Mouse (Mus musculus) C2C12 (cell line): ENCODE results near the gene Psg19. TPM values are rescaled to one million over a fixed set of nuclear protein-coding genes. Genes with fewer than 3 reads are reported as not detected.
"Not testable (repeated sequence)": the region's sequence is repeated elsewhere in the genome, so short reads cannot be mapped to it uniquely, and the experiment has no call there.

Experiments
- H3K27me3 ChIP-seq: one replicate; pipeline ENCODE4 v1.6.1; 2011; ENCODE audit not compliant: control insufficient read depth, insufficient read depth, insufficient read length
- H3K36me3 ChIP-seq: one replicate; pipeline ENCODE4 v1.6.1; 2011; ENCODE audit not compliant: control insufficient read depth, insufficient read depth
- H3K4me3 ChIP-seq: one replicate; pipeline ENCODE4 v1.5.1; 2011; ENCODE audit warnings: mild to moderate bottlenecking, control low read depth; ENCODE audit not compliant: poor library complexity, insufficient read depth, severe bottlenecking
- H3K79me2 ChIP-seq: one replicate; pipeline ENCODE4 v1.6.1; 2011; ENCODE audit not compliant: control insufficient read depth, insufficient read depth
- H3K79me3 ChIP-seq: one replicate; pipeline ENCODE4 v1.6.1; 2011; ENCODE audit warnings: low read depth, control low read depth
- H3ac ChIP-seq: one replicate; pipeline ENCODE3; 2011; ENCODE audit warnings: low read depth; ENCODE audit not compliant: control insufficient read depth, insufficient read length
- CEBPB ChIP-seq: IDR thresholded peaks from one replicate; pipeline ENCODE4 v1.6.1; 2011; ENCODE audit warnings: low read depth, mild to moderate bottlenecking, control low read depth, moderate library complexity
- CTCF ChIP-seq: IDR thresholded peaks from one replicate; pipeline ENCODE4 v1.5.1; 2011; ENCODE audit not compliant: control insufficient read depth, insufficient read depth, insufficient read length
- FOSL1 ChIP-seq: IDR thresholded peaks from one replicate; pipeline ENCODE4 v1.8.0; 2011; ENCODE audit warnings: mild to moderate bottlenecking, low read length; ENCODE audit not compliant: poor library complexity, insufficient read depth, severe bottlenecking
- MAX ChIP-seq: IDR thresholded peaks from one replicate; pipeline ENCODE4 v1.6.1; 2011; ENCODE audit warnings: mild to moderate bottlenecking, control low read depth
- MYOD1 ChIP-seq: IDR thresholded peaks from one replicate; pipeline ENCODE4 v1.6.1; 2011; ENCODE audit warnings: low read depth; ENCODE audit not compliant: control insufficient read depth, insufficient read length
- MYOG ChIP-seq: IDR thresholded peaks from one replicate; pipeline ENCODE4 v1.6.1; 2011; ENCODE audit not compliant: control insufficient read depth, insufficient read length; ENCODE audit errors: extremely low read depth
- USF1 ChIP-seq: IDR thresholded peaks from one replicate; pipeline ENCODE4 v1.6.1; 2011; ENCODE audit warnings: low read depth, mild to moderate bottlenecking, control low read depth, moderate library complexity
- polyA plus RNA-seq: library from polyadenylated mRNA; unstranded; fragments of >200 nt; fragmentation: generic; extraction: Trizol; gene quantifications from one replicate; pipeline ENCODE4 v1.2.1, GENCODE M21; 2012; ENCODE audit warnings: missing spikeins

The Psg19 gene
- polyA plus RNA-seq, 1 experiment: not detected

- TF ChIP-seq MYOG (no peak), MAX (no peak), MYOD1 (no peak), FOSL1 (no peak), CEBPB (no peak), USF1 (no peak), CTCF (no peak)
- Histone ChIP-seq H3K36me3 (no peaks in the 10 kb centered on the region), H3K79me3 (no peaks in the 10 kb centered on the region), H3K27me3 (peaks cover 7% of the 10 kb centered on the region), H3ac (no peak overlapping the region), H3K79me2 (no peaks in the 10 kb centered on the region), H3K4me3 (no peak overlapping the region)
These were observed 49.1 kb downstream of the Psg19 start for GRCm38 (mm10) chr7:18748994-18749895.

- H3K4me3 ChIP-seq, H3K27me3 ChIP-seq, H3K79me2 ChIP-seq: not testable (repeated sequence)
These were observed 50.9 kb downstream of the Psg19 start for GRCm38 (mm10) chr7:18747420-18747819.

GRCm38 (mm10) chr7:18746189-18746860, 52.0 kb downstream of the Psg19 start:
- H3K36me3 ChIP-seq: no peaks in the 10 kb centered on the region
- peaks cover 7% of the 10 kb centered on the region for H3K27me3 ChIP-seq
- H3ac ChIP-seq: no peak overlapping the region
- TF ChIP-seq USF1 (no peak), CTCF (no peak), MYOG (no peak), MAX (no peak), MYOD1 (no peak), FOSL1 (no peak), CEBPB (no peak)
- H3K79me2 ChIP-seq: no peaks in the 10 kb centered on the region
- no peaks in the 10 kb centered on the region for H3K79me3 ChIP-seq
- H3K4me3 ChIP-seq: no peak overlapping the region

More at GRCm38 (mm10) chr7:18747420-18747819, 50.9 kb downstream of the Psg19 start:
- not testable (repeated sequence) for H3K36me3 ChIP-seq, H3K79me3 ChIP-seq, H3ac ChIP-seq

Other genes starting within 250 kb of the Psg19 start
- gene Psg27, start 231.2 kb downstream of the Psg19 start, polyA plus RNA-seq: not detected
- gene Psg23, start 182.0 kb downstream of the Psg19 start, polyA plus RNA-seq: not detected
- gene Psg21, start 141.8 kb downstream of the Psg19 start, polyA plus RNA-seq: not detected
- not detected for gene Psg20, start 112.3 kb downstream of the Psg19 start, polyA plus RNA-seq
- gene Psg22, start 80.4 kb downstream of the Psg19 start, polyA plus RNA-seq: not detected
- gene Psg17, start 23.1 kb upstream of the Psg19 start, polyA plus RNA-seq: not detected
- 0.18 TPM for gene Mill2, start 41.4 kb upstream of the Psg19 start, polyA plus RNA-seq
- 0.05 TPM for gene Pglyrp1, start 72.8 kb upstream of the Psg19 start, polyA plus RNA-seq
- gene Ccdc61, start 111.9 kb upstream of the Psg19 start, polyA plus RNA-seq: 10.8 TPM
- 0.05 TPM for gene Nova2, start 127.4 kb upstream of the Psg19 start, polyA plus RNA-seq
- gene Nanos2, start 188.9 kb upstream of the Psg19 start, polyA plus RNA-seq: not detected
- gene Mypop, start 192.7 kb upstream of the Psg19 start, polyA plus RNA-seq: 17.8 TPM
- 39.4 TPM for gene Irf2bp1, start 205.5 kb upstream of the Psg19 start, polyA plus RNA-seq
- 0.07 TPM for gene Foxa3, start 225.0 kb upstream of the Psg19 start, polyA plus RNA-seq
- gene Sympk, start 225.9 kb upstream of the Psg19 start, polyA plus RNA-seq: 84.8 TPM